Mouse (Mus musculus) embryo, embryonic 11 days (tissue): ENCODE measurements at regions not wholly inside any gene's neighbourhood (a gene's known extent, or its start where the extent isn't known, plus 50 kb on each side); places are given as distances from the start of the nearest gene placed in this dataset.
A peak's percentile ranks its signal among the peaks of the same experiment; 100 is the strongest.

ENCODE experiments used
- DNase-seq: peaks from one replicate; pipeline ENCODE4 v3.0.0-alpha.2; 2015

- no peak for DNase-seq
These were observed 53.7 kb upstream of the Gm26657 start for GRCm38 (mm10) chr4:56686141-56686540.

DNA sequence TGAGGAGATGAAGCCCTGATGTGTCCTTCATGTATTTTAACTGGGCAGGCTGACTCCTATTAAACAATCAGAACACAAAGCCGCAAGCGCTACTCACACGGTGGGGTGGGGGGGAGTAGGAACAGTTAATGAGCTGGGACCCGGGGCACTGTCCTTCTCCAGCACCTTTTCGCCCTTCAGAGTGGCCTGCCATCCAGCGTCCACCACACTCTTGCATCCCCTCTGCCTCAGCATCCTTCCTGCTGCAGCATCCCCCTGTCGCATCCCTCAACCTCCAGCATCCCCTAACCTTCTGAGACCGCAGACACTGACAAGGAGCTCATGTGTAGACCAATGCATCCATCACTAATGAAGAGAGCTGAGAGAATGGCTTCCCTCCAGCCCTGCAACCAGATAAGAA, 54.2 kb upstream of the Gm26657 start:
- DNase-seq, result no peak

DNA sequence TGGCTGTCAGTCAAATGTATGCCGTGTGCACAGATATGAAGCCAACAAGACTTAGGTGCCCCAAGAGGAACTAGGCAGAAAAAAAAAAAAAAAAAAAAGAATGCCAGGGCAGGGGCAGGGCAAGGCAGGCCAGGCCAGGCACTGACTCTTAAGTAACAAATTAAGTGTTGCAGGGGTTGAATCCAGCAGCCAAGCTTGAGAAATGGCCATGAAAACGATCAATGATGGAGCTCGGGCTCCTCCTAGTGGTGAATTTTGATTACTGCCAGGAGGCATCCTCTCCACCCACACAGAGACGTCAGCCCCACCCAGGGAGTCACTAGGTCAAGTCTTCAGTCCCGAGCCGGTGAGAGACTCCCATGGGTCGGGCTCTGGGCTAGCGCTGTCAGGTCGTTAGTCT, 54.7 kb upstream of the Gm26657 start:
- DNase-seq, result peak; percentile 85

DNA sequence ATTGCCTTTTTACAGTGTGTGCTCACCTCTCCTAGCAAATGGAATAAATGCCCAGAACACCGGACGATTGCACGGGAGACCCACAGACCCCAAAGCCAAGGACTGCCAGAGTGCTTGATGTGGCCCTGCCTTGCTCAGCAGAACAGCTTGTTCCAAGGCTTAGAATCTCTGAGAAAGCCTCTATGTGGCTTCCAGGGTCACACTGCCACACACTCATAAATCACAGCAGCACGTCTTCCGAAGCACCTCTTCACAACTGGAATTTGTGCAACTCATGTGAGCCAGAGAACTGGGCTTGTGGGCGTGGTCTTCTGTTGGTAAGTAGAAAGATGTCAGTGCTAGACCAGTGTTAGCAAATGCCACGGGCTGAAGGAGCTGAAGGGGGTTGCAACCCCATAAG, 55.8 kb upstream of the Gm26657 start:
- DNase-seq, result no peak

DNA sequence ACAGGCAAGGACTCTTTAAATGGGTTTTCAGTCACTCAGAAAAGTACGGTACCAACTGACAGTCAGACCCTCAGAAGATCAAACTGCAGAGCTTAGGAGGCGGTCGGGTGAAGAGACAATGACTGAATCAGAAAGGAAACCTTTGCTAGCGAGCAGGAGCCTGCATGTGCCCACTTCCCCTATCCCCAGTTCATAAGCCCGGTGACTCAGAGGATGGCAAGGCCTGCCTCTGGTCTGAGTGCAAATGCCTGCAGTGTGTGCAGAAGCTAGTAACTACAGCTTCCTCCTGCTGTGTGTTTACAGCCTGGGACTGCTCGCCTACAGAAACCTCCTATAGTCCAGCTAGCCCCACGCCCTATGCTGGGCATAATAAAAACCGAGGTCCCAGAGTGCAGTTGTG, 58.7 kb upstream of the Gm26657 start:
- no peak for DNase-seq

DNA sequence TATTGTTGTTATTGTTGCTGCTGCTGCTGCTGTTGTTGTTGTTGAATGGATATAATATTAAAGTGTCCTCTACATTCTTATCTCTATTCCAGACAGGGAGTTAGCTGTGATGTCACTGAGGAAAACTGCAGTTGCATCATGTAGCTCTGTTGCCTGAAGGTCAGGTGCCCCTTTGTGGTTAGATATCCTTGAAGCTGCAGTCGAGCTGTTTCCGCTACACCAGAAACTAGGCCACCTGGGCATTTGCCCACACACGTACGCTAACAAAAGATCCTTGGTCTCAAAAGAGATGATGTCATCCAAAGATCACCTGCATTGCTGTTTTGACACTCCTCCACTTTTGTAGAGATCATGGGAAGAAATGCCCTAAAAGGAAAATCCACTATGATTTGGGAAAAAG, 66.0 kb upstream of the Gm26657 start:
- DNase-seq, result no peak

DNA sequence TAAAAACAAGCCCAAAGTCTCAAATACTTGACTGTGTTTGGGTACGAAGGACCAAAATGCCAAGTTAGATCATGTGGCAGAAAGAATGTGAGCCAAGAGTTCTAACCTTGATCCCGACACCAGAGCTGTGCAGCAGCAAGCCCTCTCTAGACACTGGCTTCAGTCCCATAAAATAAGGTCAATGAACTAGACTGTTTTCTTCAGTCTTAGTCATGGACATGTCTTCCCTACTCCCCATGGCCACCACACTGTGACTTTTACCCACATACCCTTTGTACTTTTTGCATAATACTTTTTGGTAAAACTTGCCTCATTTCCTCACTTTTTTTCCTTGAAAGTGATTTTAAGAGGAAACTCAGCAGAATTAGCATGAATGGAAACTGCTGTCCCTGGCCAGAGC, 74.9 kb upstream of the Gm26657 start:
- DNase-seq, result no peak

DNA sequence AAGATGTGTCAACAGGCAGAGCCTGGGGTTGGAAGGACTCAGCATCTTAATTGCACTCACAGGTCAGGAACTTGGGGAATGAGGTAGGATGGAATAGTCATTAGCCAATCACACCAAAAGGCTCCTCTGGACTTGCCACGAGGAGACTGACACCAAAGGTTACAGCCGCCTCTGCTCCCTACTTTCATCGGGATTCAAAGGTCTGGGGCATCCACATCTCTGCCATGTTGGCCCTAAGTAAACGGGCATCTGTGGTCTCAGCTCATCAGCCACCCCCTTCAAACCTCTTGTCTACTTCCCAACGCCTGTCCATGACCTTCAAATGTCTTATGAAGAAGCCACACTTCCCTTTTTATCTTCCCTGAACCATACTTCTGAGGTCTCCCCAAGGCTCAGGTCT, 78.1 kb upstream of the Gm26657 start:
- no peak for DNase-seq

- no peak for DNase-seq
These were observed 82.8 kb upstream of the Gm26657 start for GRCm38 (mm10) chr4:56657046-56657445.

DNA sequence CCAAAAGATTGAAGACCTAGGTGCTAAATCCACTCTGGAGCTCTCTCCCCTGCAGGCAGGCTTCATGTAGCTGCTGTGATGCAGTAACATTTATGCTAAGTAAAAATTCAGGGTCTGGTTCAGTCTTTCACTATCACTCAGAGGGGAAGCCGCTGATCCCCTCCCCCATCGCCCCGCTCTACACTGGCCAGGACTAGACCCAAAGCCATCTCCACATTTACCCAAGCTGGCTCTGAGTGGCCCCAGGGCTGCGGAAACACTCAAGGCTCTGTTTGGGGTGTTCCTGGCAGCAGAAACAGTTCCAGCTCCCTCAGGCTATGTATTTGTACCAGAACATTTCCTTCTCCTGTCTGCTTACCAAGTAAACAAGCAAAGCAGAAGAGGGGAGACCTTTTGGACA, 85.5 kb upstream of the Gm26657 start:
- DNase-seq, result no peak

- DNase-seq, result no peak
These were observed 87.1 kb upstream of the Gm26657 start for GRCm38 (mm10) chr4:56652819-56653218.

DNA sequence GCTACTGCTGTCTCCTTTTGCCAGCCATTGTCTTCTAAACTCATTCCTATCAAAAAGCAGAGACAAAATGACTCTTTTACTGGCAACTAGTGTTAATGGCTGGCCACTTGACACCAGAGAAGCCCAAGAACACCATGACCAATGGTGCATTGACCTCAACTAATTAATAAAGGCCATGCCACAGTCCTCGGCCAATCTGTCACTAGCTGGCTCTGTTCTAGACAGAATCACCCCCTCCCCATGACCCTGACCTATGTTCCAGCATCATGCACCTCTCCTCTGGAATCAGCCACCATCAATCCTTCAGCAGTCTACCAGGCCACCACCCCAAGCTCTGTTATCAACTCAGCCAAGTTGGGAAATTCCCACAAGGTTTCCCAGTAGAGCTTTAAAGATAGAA, 90.1 kb upstream of the Gm26657 start:
- no peak for DNase-seq

DNA sequence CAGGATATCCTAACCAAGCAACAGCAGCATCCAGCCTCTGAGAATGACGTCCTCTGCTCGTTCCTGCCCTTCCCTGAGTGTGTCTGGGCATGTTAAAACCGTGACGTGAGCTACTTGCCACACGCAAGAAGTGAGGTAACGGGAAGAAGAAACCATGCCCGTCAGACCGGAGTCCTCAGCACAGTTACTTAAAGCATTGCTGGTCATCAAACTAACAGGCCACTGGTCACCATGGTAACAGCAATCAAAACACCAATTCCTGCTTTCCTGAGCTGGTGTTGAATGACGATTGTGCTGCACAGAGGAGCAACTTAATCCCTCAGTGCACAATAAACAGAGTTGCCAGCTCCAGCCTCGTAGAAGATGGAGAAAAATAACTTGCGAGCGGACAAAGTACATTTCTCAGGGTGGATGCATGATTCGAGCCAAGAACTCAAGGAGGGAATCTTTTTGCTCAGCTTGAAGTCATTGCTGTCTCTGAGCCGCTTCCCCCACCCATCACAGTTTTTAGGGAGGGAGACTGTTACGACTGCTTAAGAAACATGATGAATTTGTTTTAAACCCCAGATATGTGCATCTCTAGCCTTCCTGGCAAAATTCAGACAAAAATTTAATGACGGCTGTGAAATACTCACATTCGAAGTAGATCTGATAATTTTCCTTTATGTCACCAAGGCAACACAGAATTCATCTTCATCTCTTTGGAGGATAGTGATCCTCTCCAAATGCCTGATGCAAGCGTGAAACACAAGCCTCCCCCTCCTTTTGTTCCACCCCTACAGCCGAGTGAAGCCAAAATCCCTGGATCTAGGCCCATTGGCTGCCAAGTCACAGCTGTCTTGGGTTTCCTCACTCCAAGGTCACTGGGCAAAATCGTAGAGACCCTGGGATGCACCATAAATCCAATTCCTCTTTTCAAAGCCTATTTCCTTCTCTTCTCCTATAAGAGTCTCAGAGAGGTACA, 95.6 kb upstream of the Gm26657 start:
- peak; percentile 77 for DNase-seq

DNA sequence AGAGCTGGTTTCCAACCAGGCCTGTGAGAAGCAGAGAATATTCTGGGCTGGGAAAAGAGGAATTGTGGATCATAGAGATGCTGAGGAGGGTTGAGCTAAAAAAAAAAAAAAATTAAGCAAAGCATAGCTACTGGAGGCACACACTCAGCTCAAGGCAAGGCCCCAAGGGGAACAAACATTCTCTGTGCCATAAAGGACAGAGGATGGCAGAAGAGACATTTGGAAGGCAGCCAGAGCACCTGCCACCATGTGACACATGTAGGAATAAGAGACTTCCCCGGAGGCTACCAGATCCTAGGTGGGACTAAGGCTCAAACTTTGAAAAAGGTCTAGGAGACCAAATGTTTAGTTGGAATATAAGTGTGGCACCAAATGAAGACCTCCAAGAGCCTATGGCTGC, 96.4 kb upstream of the Gm26657 start:
- DNase-seq, result no peak

DNA sequence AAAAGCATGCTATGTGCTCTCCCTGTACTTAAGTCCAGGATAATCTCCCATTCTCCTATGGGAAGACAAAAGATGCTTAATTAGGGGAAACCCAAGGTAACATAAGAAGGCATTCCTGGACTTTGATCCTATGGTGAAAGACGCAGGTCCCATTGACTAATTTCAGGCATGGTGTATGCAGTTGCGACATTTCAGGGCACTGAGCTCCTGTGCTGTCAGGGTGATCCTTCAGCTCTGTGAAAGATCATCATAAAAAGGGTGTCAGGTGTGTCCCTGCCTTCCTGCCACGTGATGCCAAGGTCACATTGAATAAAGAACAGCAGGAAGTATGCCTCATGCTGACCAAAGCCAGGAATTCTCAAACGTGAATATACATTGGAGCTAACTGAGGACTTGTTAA, 100.2 kb upstream of the Gm26657 start:
- no peak for DNase-seq

DNA sequence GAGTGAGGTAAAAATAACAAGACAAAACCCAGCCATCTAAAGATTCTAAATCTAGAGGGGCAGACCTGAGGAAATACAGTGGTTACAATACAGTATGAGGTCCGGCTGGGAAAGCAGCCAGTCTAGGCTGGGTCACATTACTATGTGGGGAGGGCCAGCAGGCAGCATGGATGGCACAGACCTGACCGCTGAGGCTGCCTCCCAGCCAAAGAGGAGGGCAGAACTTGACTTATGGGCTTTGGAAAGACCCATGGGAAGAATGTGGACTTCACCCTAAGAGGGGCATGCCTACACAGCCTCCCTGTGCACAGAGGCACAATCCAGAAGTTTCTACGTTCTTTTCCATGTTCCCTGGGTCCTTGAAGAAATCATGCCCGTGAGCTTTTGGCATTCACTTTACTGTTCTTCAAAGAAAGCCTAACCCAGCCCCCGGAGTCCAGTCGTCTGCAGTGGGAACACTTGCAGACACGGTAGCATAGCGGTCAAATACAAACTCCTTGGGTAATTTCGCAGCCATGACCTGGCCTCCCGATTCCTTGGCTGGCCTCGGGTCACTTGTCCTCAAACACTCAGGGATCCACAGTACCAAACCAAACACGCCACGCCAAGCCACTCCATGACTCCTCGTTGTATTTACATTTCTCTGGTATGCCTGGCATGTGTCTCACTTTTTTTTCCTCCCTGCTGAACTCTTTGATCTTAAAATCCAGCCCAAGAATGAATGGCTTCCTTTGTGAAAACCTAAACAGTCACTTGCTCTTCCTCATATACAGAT, 101.0 kb upstream of the Gm26657 start:
- DNase-seq, result peak; percentile 50

DNA sequence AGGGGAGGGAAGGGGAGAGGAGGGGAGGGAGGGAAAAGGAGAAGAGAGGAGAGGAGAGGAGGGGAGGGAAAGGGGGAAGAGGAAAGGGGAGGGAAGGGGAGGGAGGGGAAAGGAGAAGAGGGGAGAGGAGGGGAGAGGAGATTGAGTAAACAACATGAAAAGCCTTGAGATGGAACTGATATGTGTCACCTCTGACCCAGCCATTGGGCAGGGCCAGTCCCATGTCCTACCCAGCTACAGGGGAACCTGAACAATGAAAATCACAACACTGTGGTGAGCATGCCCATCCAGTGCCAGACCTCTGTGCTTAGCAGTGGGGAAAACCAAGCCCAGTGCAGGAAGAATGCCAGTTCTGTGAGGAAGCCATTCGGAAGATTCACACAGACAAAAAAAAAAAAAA, 103.6 kb upstream of the Gm26657 start:
- DNase-seq, result no peak

- DNase-seq, result no peak
These were observed 106.3 kb upstream of the Gm26657 start for GRCm38 (mm10) chr4:56633528-56633927.

DNA sequence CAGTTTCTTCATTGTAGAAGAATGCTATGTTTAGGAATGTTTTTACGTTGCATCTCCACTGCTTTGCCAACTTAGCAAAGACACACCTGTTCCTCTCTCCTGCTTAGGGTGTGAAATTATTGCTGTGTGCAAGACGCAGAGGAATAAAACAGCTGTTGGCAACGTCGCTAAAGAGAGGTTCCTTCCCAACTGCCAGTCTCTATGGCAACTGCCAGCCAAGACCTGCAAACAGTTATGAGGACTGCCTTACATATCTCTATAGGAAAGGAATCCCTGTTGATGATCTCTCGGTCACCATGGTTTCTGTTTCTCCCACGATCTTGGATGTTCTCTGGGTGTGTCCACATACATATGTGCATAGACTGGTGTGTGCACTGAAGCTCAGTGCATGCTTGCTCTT, 109.6 kb upstream of the Gm26657 start:
- no peak for DNase-seq

DNA sequence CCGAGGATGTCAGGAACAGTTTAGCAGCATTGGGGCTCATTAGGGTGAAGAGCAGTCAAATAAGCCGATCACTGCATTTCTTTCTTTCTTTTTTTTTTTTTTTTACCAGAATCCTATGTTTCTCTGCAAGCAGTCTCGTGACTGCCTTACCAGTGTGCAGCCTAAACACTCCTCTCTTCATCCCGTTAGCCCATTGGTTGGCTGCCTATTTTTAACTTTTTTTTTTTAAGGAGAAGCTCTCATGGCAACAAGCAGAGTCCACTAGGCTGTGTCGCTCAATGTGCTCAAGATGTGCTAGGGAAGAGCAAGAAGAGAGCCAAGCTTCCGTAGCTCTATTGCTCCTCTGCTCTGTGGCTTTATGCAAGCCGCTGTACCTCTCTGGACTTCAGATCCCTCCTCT, 112.7 kb upstream of the Gm26657 start:
- DNase-seq, result no peak

DNA sequence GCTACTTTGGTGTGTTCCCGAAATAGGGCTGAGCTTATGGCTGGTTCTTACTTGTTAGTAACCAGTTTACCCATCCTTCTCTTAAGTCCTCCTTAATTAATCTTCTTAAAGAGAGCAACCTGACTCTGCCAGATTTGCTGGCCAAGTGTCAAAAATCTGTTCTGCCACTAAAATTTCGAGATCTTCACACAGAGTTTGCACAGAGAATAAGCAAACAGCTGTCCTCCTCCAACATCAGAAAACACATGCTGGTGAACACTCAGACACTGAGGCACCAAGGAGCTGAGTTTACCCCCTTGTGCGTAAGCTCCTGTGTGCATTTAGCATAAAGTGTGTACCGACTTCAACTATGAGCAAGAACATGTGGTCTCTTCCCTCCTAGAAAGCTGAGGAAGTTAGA, 118.1 kb upstream of the Gm26657 start:
- DNase-seq, result no peak

GRCm38 (mm10) chr4:56621356-56621755, 118.5 kb upstream of the Gm26657 start:
- no peak for DNase-seq

DNA sequence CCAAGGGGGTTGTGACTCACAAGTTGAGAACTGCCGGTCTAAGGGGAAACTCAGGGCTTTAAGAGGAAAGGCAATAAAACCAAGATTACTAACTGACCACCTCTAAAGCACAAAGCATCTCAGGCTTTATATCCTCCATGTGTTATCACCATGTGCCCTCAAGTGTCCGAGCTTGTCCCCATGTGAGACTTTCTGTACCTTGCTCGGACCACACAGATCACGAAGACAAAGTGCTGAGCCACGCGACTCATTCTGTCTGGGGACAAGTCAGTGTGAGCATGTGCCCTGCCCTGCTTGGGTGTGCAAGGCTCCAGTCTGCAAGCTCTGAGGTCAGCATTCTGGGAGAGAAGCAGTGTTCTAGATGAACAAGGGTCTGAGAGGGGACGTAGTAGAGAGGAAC, 119.2 kb upstream of the Gm26657 start:
- no peak for DNase-seq

GRCm38 (mm10) chr4:56619803-56620202, 120.1 kb upstream of the Gm26657 start:
- no peak for DNase-seq
